Mouse (Mus musculus): ENCODE measurements around the gene Casc1. TPM values are rescaled to one million over a fixed set of nuclear protein-coding genes. Genes with fewer than 3 reads are reported as not detected.

Gene Casc1
- polyA plus RNA-seq, 1 experiment from 2014 or later, result 2.3 TPM

DNA sequence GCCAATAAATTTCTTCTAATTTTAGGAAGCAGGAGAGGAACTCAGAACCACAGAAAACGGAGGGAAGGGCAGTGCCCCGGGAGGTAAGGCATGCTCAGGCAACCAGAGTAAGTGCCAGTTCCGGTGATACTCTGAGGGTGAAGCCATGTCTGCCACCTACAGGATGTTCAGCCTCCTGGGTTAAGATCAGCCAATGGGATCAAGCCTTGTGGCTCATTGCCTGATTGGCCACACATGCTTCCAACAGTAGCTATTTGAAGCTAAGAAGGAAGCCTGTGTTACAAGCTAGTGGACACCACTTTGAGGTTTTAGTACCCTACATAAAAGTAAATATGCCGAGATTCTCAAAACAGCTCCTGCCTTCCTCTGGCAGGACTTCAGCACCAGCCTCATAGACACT lies 52.2 kb downstream of the Casc1 start:
- DNase-seq (ENCODE audit: low spot score) (no peak), ATAC-seq (no peak)
- Histone ChIP-seq H3K4me3 (ENCODE audit: low read depth, low read length) (no peak overlapping the region), H3K27ac (ENCODE audit: low read length) (no peak overlapping the region), H3K36me3 (ENCODE audit: insufficient read depth, low read length) (no peaks in the 10 kb centered on the region), H3K27me3 (replicated peaks; ENCODE audit: insufficient read depth, low read length) (no peaks in the 10 kb centered on the region), H3K4me1 (ENCODE audit: insufficient read depth, low read depth, low read length) (no peaks in the 10 kb centered on the region), H3K9ac (replicated peaks; ENCODE audit: low read depth) (no peak overlapping the region), H3K4me2 (replicated peaks; ENCODE audit: low read depth, low read length) (no peak overlapping the region), H3K9me3 (ENCODE audit: low read length) (no peaks in the 10 kb centered on the region)
- 71% methylated on average over 4 of the region's 4 CpGs for WGBS
- TF ChIP-seq EP300 (IDR thresholded peaks at IDR 0.05), result no peak

DNA sequence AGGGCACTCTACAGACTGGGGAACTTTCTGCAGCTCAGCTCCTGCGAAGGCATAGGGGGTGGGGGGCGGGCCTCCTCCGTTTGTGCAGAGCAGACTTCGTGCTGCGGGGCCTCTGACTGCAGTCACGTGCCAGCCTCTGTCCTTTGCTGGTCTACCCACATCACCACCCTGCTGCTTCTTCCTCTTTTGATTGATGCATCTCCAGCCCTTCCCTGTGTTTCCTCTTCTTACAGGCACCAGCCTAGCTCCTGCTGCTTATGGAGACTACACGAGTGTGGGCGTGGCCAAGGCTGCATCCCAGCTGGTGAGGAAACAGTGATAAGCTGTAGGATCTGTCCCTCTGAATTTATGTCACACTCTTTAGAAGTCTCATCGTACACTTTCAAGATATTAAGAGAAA lies 61.8 kb downstream of the Casc1 start:
- no peak overlapping the region for H3K4me2 ChIP-seq (replicated peaks; ENCODE audit: low read depth, low read length)
- no peak for TF ChIP-seq CTCF (IDR thresholded peaks at IDR 0.05)
- TF ChIP-seq EP300 (IDR thresholded peaks at IDR 0.05), result no peak
- WGBS, result 25% methylated on average over 9 of the region's 9 CpGs
- no peak overlapping the region for H3K4me3 ChIP-seq (ENCODE audit: low read depth, low read length)
- H3K9me3 ChIP-seq (ENCODE audit: low read length), result no peaks in the 10 kb centered on the region
- H3K36me3 ChIP-seq (ENCODE audit: insufficient read depth, low read length), result no peaks in the 10 kb centered on the region
- no peaks in the 10 kb centered on the region for H3K4me1 ChIP-seq (ENCODE audit: insufficient read depth, low read depth, low read length)
- H3K27me3 ChIP-seq (replicated peaks; ENCODE audit: insufficient read depth, low read length), result no peaks in the 10 kb centered on the region
- ATAC-seq, result peak; percentile 38
- no peak overlapping the region for H3K9ac ChIP-seq (replicated peaks; ENCODE audit: low read depth)
- peak; percentile 18 for DNase-seq (ENCODE audit: low spot score)
- no peak overlapping the region for H3K27ac ChIP-seq (ENCODE audit: low read length)

DNA sequence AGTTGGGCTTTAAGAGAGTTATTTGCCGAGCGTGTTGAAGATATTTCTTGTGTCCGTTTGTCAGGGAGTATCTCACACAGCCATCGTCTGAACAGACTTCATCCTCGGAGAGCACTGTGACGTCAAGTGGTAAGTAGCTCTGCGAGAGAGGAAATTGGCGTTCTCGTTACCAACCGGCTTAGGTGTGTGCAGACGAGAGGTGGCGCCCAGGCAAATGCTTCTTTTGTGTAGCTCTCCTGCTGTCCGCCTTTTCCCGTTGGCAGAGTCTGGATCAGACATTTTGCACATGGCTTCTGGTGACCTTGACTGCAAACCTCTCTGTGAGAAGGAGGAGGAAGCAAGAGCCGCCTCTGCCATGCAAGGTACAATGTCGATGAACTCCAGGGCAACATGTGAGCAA lies 63.1 kb downstream of the Casc1 start:
- 66% methylated on average over 16 of the region's 16 CpGs for WGBS
- ATAC-seq (no peak), DNase-seq (ENCODE audit: low spot score) (no peak)
- no peak for TF ChIP-seq CTCF (IDR thresholded peaks at IDR 0.05)
- no peak for TF ChIP-seq EP300 (IDR thresholded peaks at IDR 0.05)
- Histone ChIP-seq H3K4me2 (replicated peaks; ENCODE audit: low read depth, low read length) (no peak overlapping the region), H3K9ac (replicated peaks; ENCODE audit: low read depth) (no peak overlapping the region), H3K36me3 (ENCODE audit: insufficient read depth, low read length) (no peaks in the 10 kb centered on the region), H3K4me3 (ENCODE audit: low read depth, low read length) (no peak overlapping the region), H3K27ac (ENCODE audit: low read length) (no peak overlapping the region), H3K9me3 (ENCODE audit: low read length) (no peaks in the 10 kb centered on the region), H3K4me1 (ENCODE audit: insufficient read depth, low read depth, low read length) (no peaks in the 10 kb centered on the region), H3K27me3 (replicated peaks; ENCODE audit: insufficient read depth, low read length) (no peaks in the 10 kb centered on the region)

DNA sequence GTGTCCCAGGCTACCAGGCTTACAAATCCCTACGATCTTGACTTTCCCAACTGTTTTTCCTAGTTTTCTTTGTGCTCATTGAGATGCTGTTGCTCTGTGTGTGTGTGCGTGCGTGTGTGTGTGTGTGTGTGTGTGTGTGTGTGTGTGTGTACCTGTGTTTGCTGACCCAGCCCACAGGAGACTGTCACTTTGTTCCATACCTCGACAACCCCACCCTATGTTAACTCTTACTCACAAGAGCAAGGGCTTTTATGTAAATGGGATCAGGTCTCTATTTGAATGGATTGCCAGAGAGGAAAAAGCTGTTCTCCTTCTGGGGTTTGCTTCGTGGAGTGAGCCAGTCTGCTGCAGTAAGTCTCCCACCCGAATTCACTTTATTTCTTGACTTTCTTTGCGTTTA lies 65.6 kb downstream of the Casc1 start:
- Histone ChIP-seq H3K27ac (ENCODE audit: low read length) (no peak overlapping the region), H3K4me1 (ENCODE audit: insufficient read depth, low read depth, low read length) (no peaks in the 10 kb centered on the region), H3K9ac (replicated peaks; ENCODE audit: low read depth) (no peak overlapping the region), H3K4me2 (replicated peaks; ENCODE audit: low read depth, low read length) (no peak overlapping the region), H3K27me3 (replicated peaks; ENCODE audit: insufficient read depth, low read length) (no peaks in the 10 kb centered on the region), H3K9me3 (ENCODE audit: low read length) (no peaks in the 10 kb centered on the region), H3K36me3 (ENCODE audit: insufficient read depth, low read length) (no peaks in the 10 kb centered on the region), H3K4me3 (ENCODE audit: low read depth, low read length) (no peak overlapping the region)
- DNase-seq (ENCODE audit: low spot score) (no peak), ATAC-seq (no peak)
- TF ChIP-seq CTCF (IDR thresholded peaks at IDR 0.05), result no peak
- TF ChIP-seq EP300 (IDR thresholded peaks at IDR 0.05), result no peak
- 60% methylated on average over 7 of the region's 7 CpGs for WGBS

DNA sequence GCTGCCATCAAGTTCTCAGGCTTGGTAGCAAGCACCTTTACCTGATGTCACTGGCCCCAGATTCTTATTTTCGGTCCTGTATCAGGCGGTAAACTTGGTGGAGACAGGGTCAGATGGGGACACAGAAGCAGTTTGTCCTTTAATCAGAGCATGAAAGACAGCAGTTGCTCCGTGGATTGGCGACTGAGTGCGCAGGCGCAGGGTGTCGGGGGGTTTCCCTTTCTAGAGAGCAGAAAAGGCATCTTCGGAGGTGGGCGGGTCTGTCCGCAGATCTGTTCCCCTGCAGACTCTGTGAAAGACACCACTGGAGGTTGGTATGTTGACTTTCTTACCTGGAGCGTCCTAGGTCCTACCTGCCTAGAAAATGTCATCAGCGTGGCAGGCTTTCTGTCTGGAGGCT lies 69.0 kb downstream of the Casc1 start:
- H3K9me3 ChIP-seq (ENCODE audit: low read length), result no peaks in the 10 kb centered on the region
- H3K27me3 ChIP-seq (replicated peaks; ENCODE audit: insufficient read depth, low read length), result no peaks in the 10 kb centered on the region
- DNase-seq (ENCODE audit: low spot score), result no peak
- ATAC-seq, result no peak
- H3K4me3 ChIP-seq (ENCODE audit: low read depth, low read length), result no peak overlapping the region
- no peak overlapping the region for H3K27ac ChIP-seq (ENCODE audit: low read length)
- no peak overlapping the region for H3K9ac ChIP-seq (replicated peaks; ENCODE audit: low read depth)
- no peaks in the 10 kb centered on the region for H3K4me1 ChIP-seq (ENCODE audit: insufficient read depth, low read depth, low read length)
- H3K36me3 ChIP-seq (ENCODE audit: insufficient read depth, low read length), result no peaks in the 10 kb centered on the region
- no peak overlapping the region for H3K4me2 ChIP-seq (replicated peaks; ENCODE audit: low read depth, low read length)
- TF ChIP-seq EP300 (IDR thresholded peaks at IDR 0.05), result no peak
- TF ChIP-seq CTCF (IDR thresholded peaks at IDR 0.05), result no peak
- 81% methylated on average over 12 of the region's 12 CpGs for whole genome bisulfite sequencing

DNA sequence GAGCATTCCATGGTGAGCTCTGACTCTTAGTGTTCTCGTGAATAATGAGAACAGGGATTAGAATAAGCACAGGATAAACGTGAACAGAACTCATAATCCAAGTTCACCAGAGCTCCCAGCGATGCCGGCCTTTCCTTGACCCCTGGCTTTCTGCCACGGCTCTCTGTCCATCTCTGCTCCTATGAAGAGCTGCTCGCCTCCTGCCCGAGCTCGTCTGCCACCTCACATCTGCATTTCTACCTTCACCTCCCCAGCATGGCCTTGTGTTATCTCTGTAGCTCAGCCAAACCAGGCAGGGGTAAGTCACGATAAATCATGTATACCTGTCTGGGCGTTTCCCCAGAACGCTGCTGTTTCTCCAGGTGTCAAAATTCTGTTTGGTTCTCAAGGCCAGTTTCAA lies 70.1 kb downstream of the Casc1 start:
- ATAC-seq, result no peak
- Histone ChIP-seq H3K4me3 (ENCODE audit: low read depth, low read length) (no peak overlapping the region), H3K27ac (ENCODE audit: low read length) (no peak overlapping the region), H3K9me3 (ENCODE audit: low read length) (no peaks in the 10 kb centered on the region), H3K4me1 (ENCODE audit: insufficient read depth, low read depth, low read length) (no peaks in the 10 kb centered on the region), H3K36me3 (ENCODE audit: insufficient read depth, low read length) (no peaks in the 10 kb centered on the region), H3K4me2 (replicated peaks; ENCODE audit: low read depth, low read length) (no peak overlapping the region), H3K27me3 (replicated peaks; ENCODE audit: insufficient read depth, low read length) (no peaks in the 10 kb centered on the region), H3K9ac (replicated peaks; ENCODE audit: low read depth) (no peak overlapping the region)
- no peak for DNase-seq (ENCODE audit: low spot score)
- TF ChIP-seq EP300 (IDR thresholded peaks at IDR 0.05), result no peak
- no peak for TF ChIP-seq CTCF (IDR thresholded peaks at IDR 0.05)
- 61% methylated on average over 11 of the region's 11 CpGs for WGBS

DNA sequence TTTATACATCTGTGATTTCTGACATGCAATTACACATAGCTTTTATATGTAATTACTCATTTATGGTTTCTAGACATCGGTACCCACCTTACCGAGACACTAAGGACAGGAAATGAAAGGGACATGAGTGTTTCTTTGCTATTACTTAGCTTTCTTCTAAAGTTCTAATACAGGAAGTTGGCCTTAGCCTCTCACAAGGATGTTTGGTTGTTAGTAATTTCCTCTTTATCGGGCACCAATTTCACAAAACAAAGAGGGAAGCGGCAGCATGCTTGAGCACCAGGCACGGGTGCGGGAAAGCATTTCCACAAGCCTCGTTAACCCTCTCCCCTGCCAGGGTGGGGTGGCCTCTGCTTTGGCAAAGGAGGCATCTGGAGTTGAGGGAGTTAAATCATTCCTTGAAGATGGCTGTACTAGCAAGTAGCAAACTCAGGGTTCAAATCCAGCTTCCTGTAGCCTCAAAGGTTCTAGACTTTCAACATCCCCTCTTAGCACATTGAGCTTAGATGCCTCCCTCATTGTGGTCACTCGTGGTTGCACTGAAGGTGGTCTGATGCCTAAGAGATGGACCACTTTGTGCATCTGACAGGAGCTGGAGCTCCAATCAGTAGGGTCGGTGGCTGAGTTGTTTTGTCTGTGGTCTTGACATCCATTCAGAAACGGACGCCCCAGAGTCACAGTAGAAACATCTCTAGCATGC lies 70.9 kb downstream of the Casc1 start:
- Histone ChIP-seq H3K36me3 (ENCODE audit: insufficient read depth, low read length) (no peaks in the 10 kb centered on the region), H3K27me3 (replicated peaks; ENCODE audit: insufficient read depth, low read length) (no peaks in the 10 kb centered on the region), H3K4me3 (ENCODE audit: low read depth, low read length) (no peak overlapping the region), H3K9me3 (ENCODE audit: low read length) (no peaks in the 10 kb centered on the region), H3K4me1 (ENCODE audit: insufficient read depth, low read depth, low read length) (no peaks in the 10 kb centered on the region), H3K4me2 (replicated peaks; ENCODE audit: low read depth, low read length) (no peak overlapping the region), H3K9ac (replicated peaks; ENCODE audit: low read depth) (no peak overlapping the region), H3K27ac (ENCODE audit: low read length) (peak overlapping the region; percentile 26; the same call in 1 of the 2 replicates)
- DNase-seq (ENCODE audit: low spot score), result peak; percentile 32
- WGBS, result 63% methylated on average over 11 of the region's 11 CpGs
- peak; percentile 69 for TF ChIP-seq EP300 (IDR thresholded peaks at IDR 0.05)
- no peak for TF ChIP-seq CTCF (IDR thresholded peaks at IDR 0.05)
- ATAC-seq, result peak; percentile 40; the same call in 1 of the 2 replicates

Measured in lung, postnatal 0 days (tissue).